ENCODE assay signal across 12 mouse cellular contexts in the genomic region with DNA sequence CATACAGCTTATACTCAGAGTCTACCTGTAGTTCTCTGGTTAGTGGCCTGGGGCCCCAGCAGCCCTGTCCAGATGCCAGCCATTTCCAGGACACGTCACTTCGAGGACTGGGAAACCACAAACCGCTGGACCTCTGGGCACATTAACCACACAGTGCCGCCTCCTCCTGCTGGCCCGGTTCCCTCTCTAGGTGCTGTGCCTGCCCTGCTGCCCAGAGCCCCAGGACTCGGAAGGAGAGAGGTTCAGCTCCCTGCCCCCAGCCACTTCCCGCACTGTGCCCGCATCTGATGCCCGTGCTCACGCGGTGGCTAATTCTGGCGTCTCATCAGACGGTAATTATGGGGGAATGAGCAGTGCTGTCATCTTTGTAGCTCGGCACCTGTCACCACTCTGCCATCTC. TPM values are rescaled to one million over a fixed set of nuclear protein-coding genes. Genes with fewer than 3 reads are reported as not detected.
A peak's percentile ranks its signal among the peaks of the same experiment; 100 is the strongest.
DNase-seq lines count a peak whose midpoint lies in the region; ATAC-seq and TF ChIP-seq lines count a peak whose summit lies in the region.
"Had no signal": no experiment of that assay in that cellular context is flagged by ENCODE, and none has a peak within 500 bp of the region (broad histone marks: within the 10 kb centered on the region; RNA-seq: fewer than 3 reads in every experiment).

No protein-coding gene starts in this region.

- H3K27ac ChIP-seq in forebrain, embryonic 12.5 days: peak overlapping the region; percentile 42; the same call in 1 of the 2 replicates
- no peak overlapping the region for H3K27ac ChIP-seq in forebrain, embryonic 16.5 days (ENCODE audit: low read length)
- H3K27ac ChIP-seq in limb, embryonic 10.5 days: 0 out of 2 replicates have a peak overlapping the region, but pooled peaks have one; percentile 36

- in situ Hi-C loops in Patski (cut with MboI; ENCODE audit: low pct_unique_long_range_greater_than_20kb): no loop called here

- POLR2A ChIA-PET in Patski (lab: Charles Lee): no interaction called here

- peak overlapping the region; percentile 25; the same call in 1 of the 2 replicates for H3K9ac ChIP-seq in forebrain, embryonic 12.5 days
- no peak overlapping the region for H3K9ac ChIP-seq in forebrain, embryonic 16.5 days (replicated peaks; ENCODE audit: low read depth, low read length)

- no peak overlapping the region for H3K4me2 ChIP-seq in forebrain, embryonic 12.5 days
- no peak overlapping the region for H3K4me2 ChIP-seq in forebrain, embryonic 16.5 days (ENCODE audit: low read length)
- H3K4me2 ChIP-seq: liver, embryonic 11.5 days had no signal

- H3K4me1 ChIP-seq in forebrain, embryonic 12.5 days: peaks cover 94% of the 10 kb centered on the region
- peaks cover 74% of the 10 kb centered on the region for H3K4me1 ChIP-seq in forebrain, embryonic 16.5 days (replicated peaks; ENCODE audit: control insufficient read depth, insufficient read depth, low read length)
- H3K4me1 ChIP-seq in limb, embryonic 10.5 days: peaks cover 75% of the 10 kb centered on the region

- ATAC-seq in forebrain, embryonic 12.5 days (ENCODE audit: low FRiP score): no peak
- no peak for ATAC-seq in forebrain, embryonic 16.5 days
- peak; percentile 24 for ATAC-seq in Patski

- H3K27me3 ChIP-seq in forebrain, embryonic 12.5 days: peaks cover 42% of the 10 kb centered on the region
- H3K27me3 ChIP-seq in forebrain, embryonic 16.5 days (replicated peaks; ENCODE audit: control insufficient read depth, insufficient read depth, low read length): no peaks in the 10 kb centered on the region
- peaks cover 10% of the 10 kb centered on the region for H3K27me3 ChIP-seq in Patski
- H3K27me3 ChIP-seq in limb, embryonic 10.5 days (ENCODE audit: low read depth, poor library complexity, severe bottlenecking): peaks cover 99% of the 10 kb centered on the region

- WGBS in forebrain, embryonic 12.5 days: 44% methylated on average over 14 of the region's 14 CpGs
- WGBS in forebrain, embryonic 16.5 days: 34% methylated on average over 14 of the region's 14 CpGs
- 52% methylated on average over 14 of the region's 14 CpGs for WGBS in limb, embryonic 10.5 days

- H3K36me3 ChIP-seq in forebrain, embryonic 12.5 days (replicated peaks): no peaks in the 10 kb centered on the region
- no peaks in the 10 kb centered on the region for H3K36me3 ChIP-seq in forebrain, embryonic 16.5 days (ENCODE audit: control insufficient read depth, insufficient read depth)
- no peaks in the 10 kb centered on the region for H3K36me3 ChIP-seq in limb, embryonic 10.5 days

- CTCF ChIA-PET in Patski (lab: Charles Lee): interaction anchor here (0.7 to 2.0 kb wide), 3 partner anchors 23 to 155 kb away, joined by 3 to 7 read pairs (median 3); no protein-coding TSS in a partner anchor

- no peak overlapping the region for H3K4me3 ChIP-seq in forebrain, embryonic 12.5 days (replicated peaks)
- no peak overlapping the region for H3K4me3 ChIP-seq in forebrain, embryonic 16.5 days (replicated peaks; ENCODE audit: low read length)
- H3K4me3 ChIP-seq in limb, embryonic 10.5 days: no peak overlapping the region
- H3K4me3 ChIP-seq: erythroblast, embryonic 14.5 days had no signal

- no peak for TF ChIP-seq CTCF in Patski (IDR thresholded peaks at IDR 0.05)

- peak; percentile 26 for DNase-seq in lung, postnatal 36 days
- no peak for DNase-seq in lung, postnatal 4 days
- no peak for DNase-seq in Patski (ENCODE audit: low read depth, low spot score)
- DNase-seq in limb, embryonic 10.5 days (ENCODE audit: low spot score): no peak
- no peak for DNase-seq in retina, embryonic 14.5 days (ENCODE audit: low spot score)
- DNase-seq in layer of hippocampus, adult 8-10 months (ENCODE audit: low spot score in 2 of 2): no peak
- DNase-seq: spleen, adult 18-20 months had no signal

- no peaks in the 10 kb centered on the region for H3K9me3 ChIP-seq in forebrain, embryonic 12.5 days
- H3K9me3 ChIP-seq in forebrain, embryonic 16.5 days (ENCODE audit: control insufficient read depth, low read length): no peaks in the 10 kb centered on the region
- H3K9me3 ChIP-seq in limb, embryonic 10.5 days (replicated peaks): no peaks in the 10 kb centered on the region

RNA-seq across cellular contexts. Expression of gene Srcin1, which starts 12.3 kb away (rescaled TPM):
- 5.2 and 5.7 TPM in 2 replicates for polyA plus RNA-seq in forebrain, embryonic 12.5 days (2016; fragmentation: Nextera tagmentation; extraction: Ambion mirVana)
- 7.0 and 9.9 TPM in 2 replicates for polyA plus RNA-seq in forebrain, embryonic 16.5 days (2015; fragmentation: Nextera tagmentation; extraction: Ambion mirVana)
- polyA plus RNA-seq in Patski (2021): 1.8 TPM
- polyA plus RNA-seq in limb, embryonic 10.5 days (2016; fragmentation: Nextera tagmentation; extraction: Ambion mirVana): 0.24 and 0.25 TPM in 2 replicates
- 100 to 1,000 TPM; 212 to 220 (median 217) TPM for total RNA-seq in layer of hippocampus, adult 8-10 months (2022)
- total RNA-seq: hematopoietic stem cell, adult 5-6 weeks had no signal
- polyA plus RNA-seq: erythroblast, embryonic 14.5 days had no signal
